ENCODE assay signal across 8 mouse cellular contexts in the genomic region with DNA sequence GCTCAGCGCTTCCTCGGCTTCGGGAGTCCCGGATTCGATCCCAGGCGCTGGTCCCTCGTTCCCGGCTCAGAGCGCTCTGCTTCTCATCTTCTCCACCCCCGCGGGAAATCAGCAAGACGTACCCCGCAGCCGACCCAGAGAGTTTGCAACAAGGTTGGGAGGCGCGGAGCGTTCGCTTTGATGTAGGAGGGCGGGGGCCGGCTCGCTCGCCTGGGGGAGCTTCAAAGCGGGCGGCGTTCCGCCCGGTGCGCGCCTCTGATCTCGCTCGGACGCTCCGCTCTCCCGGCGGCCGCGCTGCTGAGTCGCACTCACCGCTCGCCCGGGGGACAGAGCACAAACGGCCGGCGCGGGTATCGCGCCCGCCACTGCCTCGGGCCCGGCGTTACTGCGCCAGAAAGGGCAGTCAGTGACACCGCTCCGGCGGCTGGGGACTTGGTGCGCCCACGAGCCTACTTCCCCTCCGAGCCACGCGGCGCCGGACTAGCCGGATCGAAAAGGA. TPM values are rescaled to one million over a fixed set of nuclear protein-coding genes. Genes with fewer than 3 reads are reported as not detected.
DNase-seq lines count a peak whose midpoint lies in the region; ATAC-seq lines count a peak whose summit lies in the region.

No protein-coding gene starts in this region.

- whole genome bisulfite sequencing in kidney, embryonic 16.5 days, result under 1% methylated on average over 55 of the region's 64 CpGs
- WGBS in hindbrain, embryonic 10.5 days, result under 1% methylated on average over 64 of the region's 64 CpGs
- under 1% methylated on average over 64 of the region's 64 CpGs for WGBS in midbrain, embryonic 10.5 days

- H3K9ac ChIP-seq in kidney, embryonic 16.5 days (replicated peaks; ENCODE audit: low read length), result 0 out of 2 replicates have a peak overlapping the region, but pooled peaks have one; percentile 27

- H3K4me2 ChIP-seq in kidney, embryonic 16.5 days (replicated peaks; ENCODE audit: low read depth, low read length), result peak overlapping the region; percentile 75

- H3K27me3 ChIP-seq in kidney, embryonic 16.5 days (ENCODE audit: insufficient read depth, low read length), result peaks cover 96% of the 10 kb centered on the region
- peaks cover 100% of the 10 kb centered on the region for H3K27me3 ChIP-seq in hindbrain, embryonic 10.5 days (ENCODE audit: insufficient read depth, poor library complexity, severe bottlenecking)
- peaks cover 100% of the 10 kb centered on the region for H3K27me3 ChIP-seq in midbrain, embryonic 10.5 days (ENCODE audit: low read depth, poor library complexity, severe bottlenecking)

- DNase-seq in kidney, adult 18-20 months, result no peak
- DNase-seq in embryo, embryonic 10.5 days (ENCODE audit: low spot score), result peak; percentile 60
- peak; percentile 69 for DNase-seq in hindbrain, embryonic 10.5 days (ENCODE audit: low spot score)
- peak; percentile 71 for DNase-seq in midbrain, embryonic 10.5 days (ENCODE audit: low spot score)
- no peak for DNase-seq in layer of hippocampus, adult 8-10 months (ENCODE audit: low spot score in 2 of 2)
- DNase-seq in thymus, postnatal 0 days (ENCODE audit: low spot score), result no peak
- no peak for DNase-seq in thymus, postnatal 14 days

- H3K9me3 ChIP-seq in kidney, embryonic 16.5 days (ENCODE audit: low read length), result no peaks in the 10 kb centered on the region
- H3K9me3 ChIP-seq in hindbrain, embryonic 10.5 days, result 0 out of 2 replicates have a peak, but pooled peaks cover 3% of the 10 kb centered on the region
- no peaks in the 10 kb centered on the region for H3K9me3 ChIP-seq in midbrain, embryonic 10.5 days (replicated peaks)

- 0 out of 2 replicates have a peak, but pooled peaks have one; percentile 5 for ATAC-seq in kidney, embryonic 16.5 days (ENCODE audit: low FRiP score, low TSS enrichment)

- H3K27ac ChIP-seq in kidney, embryonic 16.5 days (ENCODE audit: low read length), result no peak overlapping the region
- peak overlapping the region; percentile 92 for H3K27ac ChIP-seq in hindbrain, embryonic 10.5 days
- peak overlapping the region; percentile 92 for H3K27ac ChIP-seq in midbrain, embryonic 10.5 days (replicated peaks)

- H3K4me1 ChIP-seq in kidney, embryonic 16.5 days (ENCODE audit: insufficient read depth, low read length), result peaks cover 27% of the 10 kb centered on the region
- H3K4me1 ChIP-seq in hindbrain, embryonic 10.5 days (replicated peaks), result peaks cover 42% of the 10 kb centered on the region
- H3K4me1 ChIP-seq in midbrain, embryonic 10.5 days, result peaks cover 70% of the 10 kb centered on the region

- no peaks in the 10 kb centered on the region for H3K36me3 ChIP-seq in kidney, embryonic 16.5 days (ENCODE audit: insufficient read depth, low read length)
- peaks cover 9% of the 10 kb centered on the region; the same call in 1 of the 2 replicates for H3K36me3 ChIP-seq in hindbrain, embryonic 10.5 days
- no peaks in the 10 kb centered on the region for H3K36me3 ChIP-seq in midbrain, embryonic 10.5 days

- peak overlapping the region; percentile 49 for H3K4me3 ChIP-seq in kidney, embryonic 16.5 days (ENCODE audit: low read length)
- H3K4me3 ChIP-seq in hindbrain, embryonic 10.5 days, result peak overlapping the region; percentile 66
- H3K4me3 ChIP-seq in midbrain, embryonic 10.5 days, result peak overlapping the region; percentile 76

RNA-seq across cellular contexts. Expression of a gene that starts 0.3 kb away (rescaled TPM):
- polyA plus RNA-seq in kidney, embryonic 16.5 days (2015; fragmentation: Nextera tagmentation; extraction: Ambion mirVana), result 0.62 and 0.71 TPM in 2 replicates
- 8.1 and 9.8 TPM in 2 replicates for polyA plus RNA-seq in hindbrain, embryonic 10.5 days (2016; fragmentation: Nextera tagmentation; extraction: Ambion mirVana)
- 9.0 and 11.0 TPM in 2 replicates for polyA plus RNA-seq in midbrain, embryonic 10.5 days (2016; fragmentation: Nextera tagmentation; extraction: Ambion mirVana)
- under 1 TPM; 0.25 to 0.34 (median 0.31) TPM for total RNA-seq in layer of hippocampus, adult 8-10 months (2022)
- not detected in 2 replicates for polyA plus RNA-seq in thymus, postnatal 0 days (2015; fragmentation: Nextera tagmentation; extraction: Ambion mirVana)

Comparison
In these comparisons a context has a peak if more than half of its experiments do, and no peak if none do; other contexts are left out.
1. DNase-seq: peak in embryo, embryonic 10.5 days (single experiment), hindbrain, embryonic 10.5 days (single experiment) and midbrain, embryonic 10.5 days (single experiment); none in kidney, adult 18-20 months (single experiment), layer of hippocampus, adult 8-10 months (0 of 2), thymus, postnatal 0 days (single experiment) and thymus, postnatal 14 days (single experiment).
2. Peak in every context shown above with its lines, with median percentiles within 50 percentile points of each other: H3K4me3 ChIP-seq.